Mouse (Mus musculus) olfactory bulb, adult 2 months (tissue): Measurements from ENCODE around the gene Plxnb3. TPM values are rescaled to one million over a fixed set of nuclear protein-coding genes. Genes with fewer than 3 reads are reported as not detected.

ENCODE experiments used
- H3K27ac ChIP-seq: fragments of 200-500 bp; 2 replicates; pipeline ENCODE4 v1.5.1; 2012; ENCODE audit warnings: low read depth, low read length; ENCODE audit not compliant: insufficient read depth
- H3K4me1 ChIP-seq: fragments of 200-500 bp; 2 replicates; pipeline ENCODE4 v1.6.1; 2012; ENCODE audit warnings: low read length; ENCODE audit not compliant: control insufficient read depth, insufficient read depth
- H3K4me3 ChIP-seq: fragments of 200-500 bp; 2 replicates; pipeline ENCODE4 v1.5.1; 2012; ENCODE audit warnings: mild to moderate bottlenecking, low read depth, low read length, moderate library complexity; ENCODE audit not compliant: insufficient read depth
- CTCF ChIP-seq: fragments of 200-500 bp; IDR thresholded peaks from 2 replicates; pipeline ENCODE4 v1.5.1; 2012; ENCODE audit warnings: low read depth, mild to moderate bottlenecking, low read length, moderate library complexity; ENCODE audit not compliant: insufficient read depth
- POLR2A ChIP-seq: fragments of 200-500 bp; IDR thresholded peaks from 2 replicates; pipeline ENCODE4 v1.6.1; 2012; ENCODE audit warnings: mild to moderate bottlenecking, low read depth, low read length, moderate library complexity; ENCODE audit not compliant: insufficient read depth
- WGBS: fragments of 180-500 bp; shearing (Covaris S2); methylation state at CpG from one replicate; pipeline ENCODE4 v1.1.7; 2018; 5-methylcytosine and 5-hydroxymethylcytosine counted together
- polyA plus RNA-seq: library from polyadenylated mRNA; stranded (reverse); fragments of >200 nt; gene quantifications from 2 replicates; pipeline ENCODE4 v1.2.4, GENCODE M21; 2012; ENCODE audit warnings: low replicate concordance; ENCODE audit not compliant: missing spikeins, insufficient read depth, insufficient read length

Gene Plxnb3
- not detected in 2 replicates for polyA plus RNA-seq

GRCm38 (mm10) chrX:73756334-73757140, at the start of gene Plxnb3:
Gene Plxnb3, plus strand, starts transcription at chrX:73757090.
- peaks cover 5% of the 10 kb centered on the region; the same call in 1 of the 2 replicates for H3K4me1 ChIP-seq
- WGBS: 71% methylated on average over 5 of the region's 5 CpGs
- H3K4me3 ChIP-seq: no peak within 1 kb of the TSS
- no peak for TF ChIP-seq CTCF
- no peak for TF ChIP-seq POLR2A
- H3K27ac ChIP-seq: no peak within 1 kb of the TSS

GRCm38 (mm10) chrX:73715476-73716108, 41.3 kb upstream of the Plxnb3 start:
- no peak for TF ChIP-seq POLR2A
- no peak for TF ChIP-seq CTCF
- Histone ChIP-seq H3K4me1 (peaks cover 22% of the 10 kb centered on the region), H3K27ac (no peak overlapping the region), H3K4me3 (peak overlapping the region; percentile 96)
- 21% methylated on average over 21 of the region's 21 CpGs for WGBS

DNA sequence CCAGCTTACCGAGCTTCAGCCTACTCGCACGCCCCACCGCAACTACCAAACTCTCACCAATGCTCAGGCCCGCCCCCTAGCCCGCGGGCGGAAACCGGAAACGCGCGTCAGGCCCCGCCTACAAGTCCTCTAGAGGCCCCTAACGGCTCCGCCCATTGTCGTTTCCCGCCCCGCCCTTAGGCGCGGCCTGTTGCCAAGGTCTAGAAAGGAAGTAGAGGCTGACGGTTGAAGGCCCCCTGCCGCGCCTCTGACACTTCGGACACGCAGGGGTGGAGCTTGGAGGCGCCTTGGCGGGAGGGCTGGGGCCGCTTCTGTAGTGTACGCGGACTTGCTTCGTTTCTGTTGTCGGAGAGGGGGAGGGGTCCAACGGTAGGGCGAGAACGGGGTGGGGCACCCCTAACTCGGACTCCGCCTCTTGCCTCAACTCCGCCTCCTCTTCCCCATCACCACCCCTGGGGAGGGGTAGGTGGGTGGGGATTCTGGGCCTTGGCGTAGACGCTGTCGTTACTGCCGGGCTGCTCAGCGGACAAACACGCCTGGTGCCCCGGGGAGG, 40.7 kb upstream of the Plxnb3 start, which contains the start of the genes Bcap31 and Abcd1:
Gene Bcap31 (minus strand): TSS at position 67 of the 553 bp plus-strand sequence.
Gene Abcd1 (plus strand): TSS at position 489 of the 553 bp plus-strand sequence.
- peak within 1 kb of the TSS; percentile 93 for H3K27ac ChIP-seq
- peaks cover 22% of the 10 kb centered on the region for H3K4me1 ChIP-seq
- TF ChIP-seq CTCF: no peak
- TF ChIP-seq POLR2A: no peak; the same call in 1 of the 2 replicates
- H3K4me3 ChIP-seq: peak within 1 kb of the TSS; percentile 96
- WGBS: 18% methylated on average over 45 of the region's 45 CpGs

- peak overlapping the region; percentile 96 for H3K4me3 ChIP-seq
- 28% methylated on average over 30 of the region's 30 CpGs for WGBS
- peak overlapping the region; percentile 93 for H3K27ac ChIP-seq
- H3K4me1 ChIP-seq: peaks cover 22% of the 10 kb centered on the region
- TF ChIP-seq CTCF: no peak
- no peak for TF ChIP-seq POLR2A
Observed at GRCm38 (mm10) chrX:73716709-73717545, 40.0 kb upstream of the Plxnb3 start.

- H3K27ac ChIP-seq: no peak overlapping the region
- H3K4me3 ChIP-seq: peak overlapping the region; percentile 96
- H3K4me1 ChIP-seq: peaks cover 22% of the 10 kb centered on the region
- TF ChIP-seq CTCF (no peak), POLR2A (no peak)
- WGBS: 55% methylated on average over 11 of the region's 11 CpGs
Observed at GRCm38 (mm10) chrX:73717667-73718066, 39.2 kb upstream of the Plxnb3 start.

- no peak overlapping the region for H3K27ac ChIP-seq
- H3K4me1 ChIP-seq: peaks cover 22% of the 10 kb centered on the region
- no peak for TF ChIP-seq CTCF
- TF ChIP-seq POLR2A: no peak
- no peak overlapping the region for H3K4me3 ChIP-seq
- whole genome bisulfite sequencing: 42% methylated on average over 3 of the region's 3 CpGs
Observed at GRCm38 (mm10) chrX:73718271-73718670, 38.6 kb upstream of the Plxnb3 start.

GRCm38 (mm10) chrX:73718686-73719362, 38.1 kb upstream of the Plxnb3 start:
- Histone ChIP-seq H3K4me1 (peaks cover 22% of the 10 kb centered on the region), H3K4me3 (no peak overlapping the region), H3K27ac (no peak overlapping the region)
- TF ChIP-seq POLR2A (no peak), CTCF (no peak)
- 29% methylated on average over 5 of the region's 5 CpGs for WGBS

GRCm38 (mm10) chrX:73730908-73731307, 26.0 kb upstream of the Plxnb3 start:
- Histone ChIP-seq H3K4me3 (no peak overlapping the region), H3K27ac (no peak overlapping the region), H3K4me1 (no peaks in the 10 kb centered on the region)
- no peak for TF ChIP-seq CTCF
- no peak for TF ChIP-seq POLR2A
- 52% methylated on average over 1 of the region's 1 CpGs for WGBS
